Mouse (Mus musculus): ENCODE data around the gene Scyl1. TPM values are rescaled to one million over a fixed set of nuclear protein-coding genes. Genes with fewer than 3 reads are reported as not detected.
A peak's percentile ranks its signal among the peaks of the same experiment; 100 is the strongest.

The Scyl1 gene
- polyA plus RNA-seq, 1 experiment from 2014 or later = 65.8 TPM

DNA sequence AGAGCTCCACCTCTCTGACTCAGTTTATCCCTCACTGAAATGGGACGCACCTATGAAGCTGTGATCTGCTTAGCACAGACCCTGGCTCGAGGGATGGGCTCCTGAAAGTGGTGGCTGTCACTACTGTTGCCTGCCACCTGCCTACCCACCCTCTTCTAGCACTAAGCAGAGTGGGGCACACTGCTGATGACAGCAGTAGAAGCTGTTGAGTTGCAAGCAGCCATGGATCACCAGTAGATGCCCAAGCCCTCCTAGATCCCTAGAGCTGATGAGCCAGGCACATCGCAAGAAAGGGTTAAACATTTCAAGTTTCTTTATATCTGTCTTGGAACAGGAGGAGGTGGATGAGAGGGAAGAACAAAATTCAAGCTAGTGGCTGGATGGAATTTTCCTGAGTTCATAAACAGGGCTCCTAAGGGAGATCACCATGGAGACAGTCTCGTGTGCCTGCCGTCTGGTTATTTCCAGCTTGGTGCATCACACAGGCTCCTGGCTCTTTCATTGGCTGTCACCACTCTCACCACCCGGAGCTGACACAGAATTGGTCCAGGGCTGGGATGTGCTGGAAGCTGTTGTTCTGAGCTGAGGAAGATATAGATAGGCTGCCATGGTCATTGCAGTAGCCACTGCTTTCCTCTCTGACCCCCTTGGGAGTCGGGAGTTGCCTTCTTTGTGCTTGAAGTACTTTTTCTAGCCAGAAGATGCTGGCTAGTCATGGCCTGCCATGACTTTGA is 40.7 kb upstream of the Scyl1 start:
- Histone ChIP-seq H3K4me2 (ENCODE audit: low read depth, severe bottlenecking) (no peak overlapping the region), H3K4me1 (ENCODE audit: control insufficient read depth, insufficient read depth, low read length) (peaks cover 24% of the 10 kb centered on the region), H3K9ac (ENCODE audit: low read length) (peak overlapping the region; percentile 35; the same call in 1 of the 2 replicates), H3K4me3 (ENCODE audit: low read depth, low read length) (no peak overlapping the region), H3K27me3 (ENCODE audit: control insufficient read depth, insufficient read depth, low read length) (no peaks in the 10 kb centered on the region), H3K36me3 (ENCODE audit: control insufficient read depth, insufficient read depth, low read length) (no peaks in the 10 kb centered on the region), H3K27ac (replicated peaks; ENCODE audit: low read depth, low read length) (no peak overlapping the region), H3K9me3 (ENCODE audit: control insufficient read depth, low read length) (no peaks in the 10 kb centered on the region)
- ATAC-seq (ENCODE audit: insufficient number of reproducible peaks, low FRiP score, low TSS enrichment, low read depth) = 0 out of 2 replicates have a peak, but pooled peaks have one; percentile 14
- 54% methylated on average over 7 of the region's 7 CpGs for WGBS
- DNase-seq (ENCODE audit: low spot score) = no peak

DNA sequence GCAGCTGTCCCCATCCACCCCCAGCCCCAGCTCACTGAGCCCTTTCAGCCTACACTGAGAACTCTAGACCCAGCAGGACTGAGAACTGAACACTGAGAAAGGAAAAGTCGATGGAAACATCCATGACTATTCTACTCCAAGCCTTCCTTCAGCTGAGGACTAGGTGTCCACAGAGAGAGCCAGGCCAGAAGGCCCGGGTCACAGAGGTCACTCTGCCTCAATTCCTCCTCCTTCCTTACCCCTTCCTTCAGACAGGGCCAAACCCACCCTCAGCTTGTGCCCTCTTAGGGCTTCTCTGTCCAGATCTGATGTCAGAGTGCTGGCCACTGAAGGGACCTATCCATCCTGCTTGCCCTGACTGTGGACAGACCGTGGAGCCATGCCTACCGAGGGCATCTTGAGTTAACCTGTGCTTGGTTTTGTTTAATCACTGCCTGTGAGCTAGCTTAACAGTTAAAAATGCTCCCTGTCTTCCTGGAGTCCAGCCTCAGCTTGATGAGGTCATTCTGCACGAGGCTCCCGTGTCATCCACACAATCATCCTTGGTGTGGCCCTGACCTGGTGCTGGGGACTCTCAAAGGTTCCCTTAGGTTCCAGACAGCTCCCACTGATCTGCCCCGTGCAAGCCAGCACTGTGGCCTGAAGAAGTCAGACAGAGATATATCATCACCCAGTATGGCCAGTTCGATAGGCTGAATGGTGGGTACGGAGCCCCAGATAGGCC is 39.8 kb upstream of the Scyl1 start:
- DNase-seq (ENCODE audit: low spot score) (no peak), ATAC-seq (ENCODE audit: insufficient number of reproducible peaks, low FRiP score, low TSS enrichment, low read depth) (no peak)
- peak overlapping the region; percentile 3; the same call in 1 of the 2 replicates for H3K4me2 ChIP-seq (ENCODE audit: low read depth, severe bottlenecking)
- H3K36me3 ChIP-seq (ENCODE audit: control insufficient read depth, insufficient read depth, low read length) = no peaks in the 10 kb centered on the region
- no peak overlapping the region for H3K4me3 ChIP-seq (ENCODE audit: low read depth, low read length)
- no peak overlapping the region for H3K9ac ChIP-seq (ENCODE audit: low read length)
- peaks cover 31% of the 10 kb centered on the region for H3K4me1 ChIP-seq (ENCODE audit: control insufficient read depth, insufficient read depth, low read length)
- H3K9me3 ChIP-seq (ENCODE audit: control insufficient read depth, low read length) = no peaks in the 10 kb centered on the region
- H3K27ac ChIP-seq (replicated peaks; ENCODE audit: low read depth, low read length) = peak overlapping the region; percentile 56
- WGBS = 83% methylated on average over 9 of the region's 9 CpGs
- no peaks in the 10 kb centered on the region for H3K27me3 ChIP-seq (ENCODE audit: control insufficient read depth, insufficient read depth, low read length)

DNA sequence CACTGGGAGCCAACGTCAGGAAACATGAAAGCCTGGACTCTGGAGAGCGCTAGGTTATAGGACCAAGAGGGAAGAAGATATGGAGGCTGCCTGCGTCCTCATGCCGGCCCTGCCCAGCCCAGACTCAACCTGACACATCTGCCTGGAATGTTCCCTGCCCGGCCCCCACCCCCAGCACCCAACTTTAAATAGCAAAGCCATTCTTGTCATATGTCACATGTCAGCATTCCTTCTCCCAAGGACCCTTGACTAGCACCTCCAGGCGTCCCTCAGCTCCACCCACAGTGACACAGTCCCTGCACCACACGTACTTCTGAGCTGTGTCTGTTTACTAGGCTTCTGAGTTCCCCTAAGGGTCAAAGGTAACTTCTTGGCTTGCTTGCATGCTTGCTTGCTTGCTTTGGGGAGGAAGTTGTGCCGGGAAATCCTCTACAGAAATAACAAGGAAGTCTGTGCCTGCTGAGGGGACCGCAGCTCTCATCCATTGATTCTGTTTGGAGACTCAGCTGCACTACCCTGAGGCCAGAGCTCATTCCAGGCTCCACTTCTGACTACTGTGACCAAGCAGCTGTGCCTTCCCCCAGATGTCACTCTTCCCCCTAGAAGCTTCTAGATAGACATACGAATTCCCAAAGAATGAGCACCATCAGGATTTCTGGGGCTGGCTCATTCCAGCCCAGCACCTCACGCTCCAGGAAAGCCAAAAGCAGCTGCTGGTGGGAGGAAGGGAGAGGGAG is 39.1 kb upstream of the Scyl1 start:
- H3K36me3 ChIP-seq (ENCODE audit: control insufficient read depth, insufficient read depth, low read length) = no peaks in the 10 kb centered on the region
- H3K9me3 ChIP-seq (ENCODE audit: control insufficient read depth, low read length) = no peaks in the 10 kb centered on the region
- H3K9ac ChIP-seq (ENCODE audit: low read length) = no peak overlapping the region; the same call in 1 of the 2 replicates
- 42% methylated on average over 11 of the region's 11 CpGs for WGBS
- H3K27ac ChIP-seq (replicated peaks; ENCODE audit: low read depth, low read length) = peak overlapping the region; percentile 56
- no peak overlapping the region for H3K4me3 ChIP-seq (ENCODE audit: low read depth, low read length)
- no peak for DNase-seq (ENCODE audit: low spot score)
- peak overlapping the region; percentile 20; the same call in 1 of the 2 replicates for H3K4me2 ChIP-seq (ENCODE audit: low read depth, severe bottlenecking)
- H3K27me3 ChIP-seq (ENCODE audit: control insufficient read depth, insufficient read depth, low read length) = no peaks in the 10 kb centered on the region
- H3K4me1 ChIP-seq (ENCODE audit: control insufficient read depth, insufficient read depth, low read length) = peaks cover 33% of the 10 kb centered on the region
- ATAC-seq (ENCODE audit: insufficient number of reproducible peaks, low FRiP score, low TSS enrichment, low read depth) = no peak

DNA sequence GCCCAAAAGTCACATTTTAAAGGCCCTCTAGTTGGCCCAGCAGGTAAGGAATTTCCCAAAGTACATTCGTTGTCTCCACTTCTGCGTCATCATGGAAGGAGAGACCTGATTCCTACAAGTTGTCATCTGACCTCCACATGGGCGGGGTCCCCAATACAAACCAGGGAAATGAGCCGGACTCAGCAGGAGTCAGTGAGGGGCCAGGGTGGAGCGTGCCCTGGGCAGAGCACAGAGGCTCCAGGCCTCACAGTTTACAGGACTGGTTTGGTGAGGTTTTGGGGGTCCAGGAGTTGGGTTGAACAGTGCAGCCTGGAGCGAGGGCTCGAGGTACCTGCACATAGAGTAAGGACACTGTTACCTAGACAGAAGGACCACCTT is 38.5 kb upstream of the Scyl1 start:
- no peaks in the 10 kb centered on the region for H3K36me3 ChIP-seq (ENCODE audit: control insufficient read depth, insufficient read depth, low read length)
- 0 out of 2 replicates have a peak overlapping the region, but pooled peaks have one; percentile 12 for H3K9ac ChIP-seq (ENCODE audit: low read length)
- DNase-seq (ENCODE audit: low spot score) (no peak), ATAC-seq (ENCODE audit: insufficient number of reproducible peaks, low FRiP score, low TSS enrichment, low read depth) (no peak)
- H3K4me2 ChIP-seq (ENCODE audit: low read depth, severe bottlenecking) = peak overlapping the region; percentile 20; the same call in 1 of the 2 replicates
- H3K27ac ChIP-seq (replicated peaks; ENCODE audit: low read depth, low read length) = peak overlapping the region; percentile 56; the same call in 1 of the 2 replicates
- H3K27me3 ChIP-seq (ENCODE audit: control insufficient read depth, insufficient read depth, low read length) = no peaks in the 10 kb centered on the region
- no peak overlapping the region for H3K4me3 ChIP-seq (ENCODE audit: low read depth, low read length)
- H3K9me3 ChIP-seq (ENCODE audit: control insufficient read depth, low read length) = no peaks in the 10 kb centered on the region
- peaks cover 36% of the 10 kb centered on the region for H3K4me1 ChIP-seq (ENCODE audit: control insufficient read depth, insufficient read depth, low read length)
- 52% methylated on average over 7 of the region's 7 CpGs for WGBS

DNA sequence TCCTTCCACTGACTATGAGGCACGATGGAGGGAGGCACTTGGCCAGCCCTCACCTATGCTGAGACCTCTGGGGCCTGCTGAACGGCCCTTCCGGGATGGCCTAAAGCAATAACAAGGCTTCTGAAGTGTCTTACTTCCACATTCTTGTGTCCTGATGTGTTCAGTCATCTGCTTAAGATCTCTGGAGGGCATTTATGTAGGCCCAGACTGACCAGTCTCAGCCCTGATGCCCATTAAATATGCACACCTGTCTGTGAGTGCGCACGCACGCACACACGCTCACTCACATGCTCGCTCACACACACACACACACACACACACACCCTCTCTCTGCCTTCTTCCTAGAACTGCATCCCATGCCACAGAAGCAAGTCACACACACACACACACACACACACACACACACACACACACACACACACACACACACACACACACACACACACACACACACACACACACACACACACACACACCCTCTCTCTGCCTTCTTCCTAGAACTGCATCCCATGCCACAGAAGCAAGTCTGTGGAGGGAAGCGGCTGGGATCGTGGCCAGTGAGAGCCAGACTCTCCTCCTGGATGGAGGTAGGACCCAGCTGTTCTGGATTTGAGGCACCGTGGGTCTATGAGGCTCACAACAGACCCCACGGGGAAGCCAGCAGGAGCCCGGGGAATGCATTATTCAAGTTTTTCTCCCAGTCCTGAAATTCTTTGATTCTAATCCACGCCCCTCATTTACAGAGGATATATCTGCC is 37.9 kb upstream of the Scyl1 start:
- 60% methylated on average over 14 of the region's 14 CpGs for WGBS
- no peak for ATAC-seq (ENCODE audit: insufficient number of reproducible peaks, low FRiP score, low TSS enrichment, low read depth)

DNA sequence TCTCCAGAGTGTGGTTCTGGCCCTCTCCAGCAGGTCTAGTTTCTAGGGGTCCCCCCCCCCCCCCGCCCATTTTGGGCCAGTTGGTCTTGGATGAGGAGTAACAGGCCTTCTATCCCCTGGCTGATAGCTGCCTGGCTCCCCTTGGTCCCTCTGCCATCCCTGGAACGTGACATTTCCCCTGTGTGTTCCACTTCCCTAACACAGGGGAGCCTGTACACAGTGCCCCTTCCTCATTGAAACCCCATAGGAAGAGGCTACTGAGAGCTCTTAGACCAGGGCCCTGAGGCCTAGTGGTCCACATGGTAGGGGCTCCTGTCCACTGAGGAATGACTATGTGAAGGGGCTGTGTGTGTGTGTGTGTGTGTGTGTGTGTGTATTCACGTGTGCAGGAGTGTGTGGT is 36.5 kb upstream of the Scyl1 start:
- no peak overlapping the region for H3K9ac ChIP-seq (ENCODE audit: low read length)
- H3K4me2 ChIP-seq (ENCODE audit: low read depth, severe bottlenecking) = no peak overlapping the region
- WGBS = 78% methylated on average over 2 of the region's 3 CpGs
- H3K36me3 ChIP-seq (ENCODE audit: control insufficient read depth, insufficient read depth, low read length) = no peaks in the 10 kb centered on the region
- no peaks in the 10 kb centered on the region for H3K27me3 ChIP-seq (ENCODE audit: control insufficient read depth, insufficient read depth, low read length)
- H3K9me3 ChIP-seq (ENCODE audit: control insufficient read depth, low read length) = no peaks in the 10 kb centered on the region
- no peak overlapping the region for H3K4me3 ChIP-seq (ENCODE audit: low read depth, low read length)
- H3K4me1 ChIP-seq (ENCODE audit: control insufficient read depth, insufficient read depth, low read length) = peaks cover 45% of the 10 kb centered on the region
- DNase-seq (ENCODE audit: low spot score) = no peak
- ATAC-seq (ENCODE audit: insufficient number of reproducible peaks, low FRiP score, low TSS enrichment, low read depth) = no peak
- no peak overlapping the region for H3K27ac ChIP-seq (replicated peaks; ENCODE audit: low read depth, low read length)

More for the DNA sequence above, 37.9 kb upstream of the Scyl1 start:
- no peak for DNase-seq (ENCODE audit: low spot score)
- H3K9me3 ChIP-seq (ENCODE audit: control insufficient read depth, low read length) = no peaks in the 10 kb centered on the region
- H3K4me2 ChIP-seq (ENCODE audit: low read depth, severe bottlenecking) = no peak overlapping the region
- 0 out of 2 replicates have a peak overlapping the region, but pooled peaks have one; percentile 12 for H3K9ac ChIP-seq (ENCODE audit: low read length)
- peaks cover 42% of the 10 kb centered on the region for H3K4me1 ChIP-seq (ENCODE audit: control insufficient read depth, insufficient read depth, low read length)
- no peak overlapping the region for H3K4me3 ChIP-seq (ENCODE audit: low read depth, low read length)
- H3K27ac ChIP-seq (replicated peaks; ENCODE audit: low read depth, low read length) = peak overlapping the region; percentile 56; the same call in 1 of the 2 replicates
- H3K36me3 ChIP-seq (ENCODE audit: control insufficient read depth, insufficient read depth, low read length) = no peaks in the 10 kb centered on the region
- H3K27me3 ChIP-seq (ENCODE audit: control insufficient read depth, insufficient read depth, low read length) = no peaks in the 10 kb centered on the region

DNA sequence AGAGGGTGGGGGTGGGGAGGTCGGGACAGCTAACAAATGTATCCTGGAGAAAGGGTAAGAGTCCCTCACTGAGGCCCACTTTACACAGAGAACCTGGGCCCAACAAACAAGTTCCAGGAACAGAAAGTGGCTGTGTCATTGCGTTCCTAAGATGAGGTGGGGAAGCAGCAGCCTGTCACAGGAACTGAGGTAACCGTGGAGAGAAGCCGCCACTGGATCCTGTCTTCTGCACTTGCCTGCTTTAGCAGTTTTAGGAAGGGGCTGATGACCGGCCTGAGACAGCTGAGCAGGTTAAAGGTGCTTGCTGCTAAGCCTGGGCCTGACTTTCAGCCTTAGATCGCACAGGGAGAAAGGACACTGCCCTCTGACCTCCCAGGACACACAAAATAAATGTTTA is 35.6 kb upstream of the Scyl1 start:
- Histone ChIP-seq H3K27me3 (ENCODE audit: control insufficient read depth, insufficient read depth, low read length) (no peaks in the 10 kb centered on the region), H3K9me3 (ENCODE audit: control insufficient read depth, low read length) (no peaks in the 10 kb centered on the region), H3K27ac (replicated peaks; ENCODE audit: low read depth, low read length) (peak overlapping the region; percentile 61; the same call in 1 of the 2 replicates), H3K4me3 (ENCODE audit: low read depth, low read length) (no peak overlapping the region), H3K4me1 (ENCODE audit: control insufficient read depth, insufficient read depth, low read length) (peaks cover 39% of the 10 kb centered on the region), H3K36me3 (ENCODE audit: control insufficient read depth, insufficient read depth, low read length) (no peaks in the 10 kb centered on the region), H3K9ac (ENCODE audit: low read length) (peak overlapping the region; percentile 22; the same call in 1 of the 2 replicates), H3K4me2 (ENCODE audit: low read depth, severe bottlenecking) (no peak overlapping the region)
- WGBS = 47% methylated on average over 6 of the region's 6 CpGs
- ATAC-seq (ENCODE audit: insufficient number of reproducible peaks, low FRiP score, low TSS enrichment, low read depth) (no peak), DNase-seq (ENCODE audit: low spot score) (no peak)
